Mouse (Mus musculus): ENCODE measurements around the gene Eps15. TPM values are rescaled to one million over a fixed set of nuclear protein-coding genes. Genes with fewer than 3 reads are reported as not detected.

The Eps15 gene
- polyA plus RNA-seq, 1 experiment from 2014 or later = 41.8 TPM

DNA sequence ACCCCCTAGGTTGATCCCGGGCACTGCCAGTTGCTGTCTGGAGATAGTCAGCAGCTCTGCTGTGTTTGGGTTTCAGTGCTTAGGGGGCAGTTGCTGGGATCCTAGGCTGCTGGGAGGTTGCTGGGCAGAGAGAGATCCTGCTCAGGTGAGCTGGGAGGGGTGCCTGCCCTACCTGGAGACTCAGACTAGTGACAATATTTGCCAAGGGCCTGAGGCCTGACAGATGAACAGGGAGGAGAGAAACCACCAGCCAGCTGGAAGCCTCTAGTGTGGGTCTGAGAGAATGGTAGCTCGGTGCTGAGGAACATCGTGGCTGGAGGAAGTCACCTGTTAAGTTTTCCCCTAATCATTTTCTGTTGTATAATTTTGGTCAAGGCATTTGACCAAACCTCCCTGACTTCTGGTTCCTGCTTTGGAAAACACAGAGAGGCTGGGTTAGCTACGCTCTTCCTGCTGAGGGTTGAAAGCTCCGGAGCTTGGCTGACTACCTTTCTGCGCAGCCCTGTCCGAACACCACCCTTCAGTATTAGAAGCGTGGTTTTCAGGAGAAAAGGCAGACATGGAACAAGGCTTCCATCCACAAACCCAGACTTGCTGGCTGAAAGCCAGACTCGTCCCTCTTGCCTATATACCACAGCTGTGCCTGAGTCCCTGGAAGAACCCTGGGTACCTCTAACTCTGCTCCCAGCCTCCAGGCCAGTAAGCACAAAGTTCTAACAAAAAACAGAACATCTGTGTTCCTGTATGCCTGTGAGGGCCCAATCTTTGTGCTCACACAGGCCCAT, 127.8 kb downstream of the Eps15 start:
- Histone ChIP-seq H3K27me3 (replicated peaks; ENCODE audit: low read depth, poor library complexity, severe bottlenecking) (peaks cover 25% of the 10 kb centered on the region), H3K27ac (replicated peaks) (no peak overlapping the region), H3K36me3 (replicated peaks) (peaks cover 4% of the 10 kb centered on the region; the same call in 1 of the 2 replicates), H3K9me3 (no peaks in the 10 kb centered on the region), H3K4me1 (peaks cover 26% of the 10 kb centered on the region), H3K4me3 (peak overlapping the region; percentile 75)
- no peak for DNase-seq (ENCODE audit: low spot score)
- WGBS = 84% methylated on average over 9 of the region's 9 CpGs

DNA sequence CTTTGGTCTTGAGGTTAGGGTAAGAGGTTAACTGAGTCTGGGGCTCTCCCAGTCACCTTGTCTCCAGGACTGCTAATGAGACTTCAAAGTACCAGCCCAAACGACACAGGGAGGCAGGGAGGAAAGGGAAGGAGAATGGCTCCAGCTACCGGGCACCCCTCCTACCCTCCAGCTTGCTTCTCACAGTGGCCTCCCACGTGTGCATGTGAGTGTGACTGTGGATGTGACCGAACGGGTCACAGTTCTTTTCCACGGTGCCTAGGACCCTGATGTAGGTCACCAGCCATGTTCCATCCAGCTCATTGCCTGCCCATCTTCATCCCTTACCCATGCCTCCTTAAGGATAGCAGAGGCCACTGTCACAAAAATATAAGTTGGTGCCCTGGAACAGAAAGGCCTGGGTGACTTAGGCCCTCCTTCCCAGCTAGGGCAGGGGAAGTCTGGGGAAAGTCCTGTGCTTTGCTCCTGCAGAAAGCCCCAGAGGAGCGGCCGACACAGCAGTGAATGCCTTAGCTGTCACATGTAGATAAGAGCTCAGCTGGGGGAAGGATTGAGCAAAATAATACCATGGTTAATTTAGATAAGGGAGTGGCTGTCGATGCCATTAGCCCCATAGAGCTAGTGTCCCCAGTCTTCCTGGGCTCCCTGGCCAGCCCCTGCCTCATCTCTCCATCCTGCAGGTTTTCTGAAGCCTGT, 130.8 kb downstream of the Eps15 start:
- Histone ChIP-seq H3K9me3 (no peaks in the 10 kb centered on the region), H3K4me1 (peaks cover 30% of the 10 kb centered on the region), H3K4me3 (no peak overlapping the region), H3K27ac (replicated peaks) (peak overlapping the region; percentile 26; the same call in 1 of the 2 replicates), H3K27me3 (replicated peaks; ENCODE audit: low read depth, poor library complexity, severe bottlenecking) (peaks cover 19% of the 10 kb centered on the region), H3K36me3 (replicated peaks) (no peaks in the 10 kb centered on the region)
- no peak for DNase-seq (ENCODE audit: low spot score)
- 70% methylated on average over 9 of the region's 9 CpGs for WGBS

DNA sequence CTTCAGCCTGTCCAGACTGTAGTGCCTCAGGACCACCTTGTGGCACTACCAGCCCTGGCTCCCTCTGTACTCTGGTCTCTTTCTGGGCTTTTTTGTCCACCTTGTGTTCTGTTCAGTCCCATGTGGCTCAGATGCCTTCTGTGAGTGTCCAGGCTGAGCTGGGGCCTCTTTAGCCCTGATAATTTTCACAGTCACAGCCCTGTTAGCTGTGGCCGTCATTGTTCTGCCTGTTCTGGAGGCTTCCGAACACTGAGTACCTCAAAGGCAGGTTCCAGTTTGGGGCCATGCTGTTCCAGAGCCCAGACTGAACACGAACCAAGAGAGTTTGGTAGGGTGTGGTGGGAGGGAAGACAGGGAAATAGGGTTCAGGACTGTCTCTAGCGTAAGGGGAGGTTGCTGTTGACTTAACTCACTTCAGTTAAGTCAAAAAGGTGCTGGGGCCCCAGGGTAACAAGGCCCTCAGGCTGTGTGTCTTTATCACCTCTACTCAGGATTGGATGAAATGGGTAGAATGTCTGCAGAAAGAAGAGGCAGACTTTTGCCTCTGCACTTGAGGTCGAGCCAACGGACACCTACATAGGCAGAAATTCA, 131.4 kb downstream of the Eps15 start:
- Histone ChIP-seq H3K27ac (replicated peaks) (no peak overlapping the region), H3K36me3 (replicated peaks) (no peaks in the 10 kb centered on the region), H3K27me3 (replicated peaks; ENCODE audit: low read depth, poor library complexity, severe bottlenecking) (peaks cover 18% of the 10 kb centered on the region), H3K9me3 (no peaks in the 10 kb centered on the region), H3K4me1 (peaks cover 24% of the 10 kb centered on the region), H3K4me3 (no peak overlapping the region)
- no peak for DNase-seq (ENCODE audit: low spot score)
- 88% methylated on average over 6 of the region's 6 CpGs for WGBS

DNA sequence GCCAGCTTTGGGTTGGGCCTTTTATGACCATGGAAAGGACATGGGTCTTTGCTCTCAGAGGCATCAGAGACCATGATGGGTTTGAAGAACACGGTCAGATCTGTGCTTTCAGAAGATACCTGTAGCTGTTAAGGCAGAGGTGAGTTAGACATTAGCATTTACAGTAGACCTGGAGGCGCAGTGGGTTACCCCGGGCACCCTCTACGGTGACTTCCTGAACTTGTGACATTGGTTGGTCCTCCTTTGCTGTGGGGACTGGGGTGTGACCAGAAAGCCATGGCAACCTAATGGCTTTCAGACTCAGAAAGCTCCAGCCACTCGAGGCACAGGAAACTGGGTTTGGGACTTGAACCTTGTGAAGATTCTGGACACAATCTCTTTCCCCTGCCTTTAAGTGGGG, 132.2 kb downstream of the Eps15 start:
- DNase-seq (ENCODE audit: low spot score) = no peak
- H3K36me3 ChIP-seq (replicated peaks) = no peaks in the 10 kb centered on the region
- no peak overlapping the region for H3K27ac ChIP-seq (replicated peaks)
- peaks cover 17% of the 10 kb centered on the region for H3K4me1 ChIP-seq
- WGBS = 89% methylated on average over 5 of the region's 5 CpGs
- H3K9me3 ChIP-seq = no peaks in the 10 kb centered on the region
- H3K27me3 ChIP-seq (replicated peaks; ENCODE audit: low read depth, poor library complexity, severe bottlenecking) = peaks cover 15% of the 10 kb centered on the region
- no peak overlapping the region for H3K4me3 ChIP-seq

DNA sequence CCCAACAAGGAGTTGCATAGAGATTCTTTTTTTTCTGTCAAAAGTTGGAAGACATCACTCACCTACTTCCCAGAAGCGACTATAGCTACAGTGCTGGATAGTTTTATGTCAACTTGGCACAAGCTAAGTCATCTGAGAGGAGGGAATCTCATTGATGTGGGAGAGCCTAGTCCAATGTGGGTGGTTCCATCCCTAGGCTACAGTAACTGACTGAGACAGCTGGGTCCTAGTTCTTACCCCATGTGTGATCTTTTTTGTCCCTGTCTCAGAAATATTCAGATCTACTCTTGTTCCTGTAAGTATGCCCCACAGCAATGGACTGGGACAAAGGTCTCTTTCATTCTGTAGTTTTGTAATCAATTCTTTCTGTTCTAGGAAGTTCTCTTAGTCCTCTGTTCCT, 137.9 kb downstream of the Eps15 start:
- 82% methylated on average over 1 of the region's 1 CpGs for WGBS
- H3K4me1 ChIP-seq = peaks cover 13% of the 10 kb centered on the region
- no peaks in the 10 kb centered on the region for H3K27me3 ChIP-seq (replicated peaks; ENCODE audit: low read depth, poor library complexity, severe bottlenecking)
- H3K4me3 ChIP-seq = no peak overlapping the region
- H3K27ac ChIP-seq (replicated peaks) = no peak overlapping the region
- no peaks in the 10 kb centered on the region for H3K9me3 ChIP-seq
- DNase-seq (ENCODE audit: low spot score) = no peak
- H3K36me3 ChIP-seq (replicated peaks) = no peaks in the 10 kb centered on the region

DNA sequence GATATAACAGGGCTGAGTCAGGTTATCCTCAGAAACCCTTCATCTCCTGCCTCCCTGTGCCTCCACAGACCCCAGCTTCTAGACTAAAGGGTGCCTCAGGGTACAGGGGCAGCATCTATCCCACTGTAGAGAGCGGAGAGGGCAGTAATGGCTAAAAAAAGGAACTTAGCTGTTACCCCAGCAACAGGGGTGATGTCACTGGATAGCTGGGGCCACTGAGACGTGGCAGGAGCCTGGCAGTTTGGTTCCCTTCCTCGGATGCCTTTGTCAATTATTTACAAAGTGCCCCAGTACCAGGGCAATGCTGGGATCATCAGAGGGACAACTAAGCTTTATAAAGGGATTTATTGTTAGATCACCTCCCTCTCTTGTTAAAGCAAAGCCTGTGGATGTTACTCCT, 138.9 kb downstream of the Eps15 start:
- Histone ChIP-seq H3K27ac (replicated peaks) (no peak overlapping the region), H3K36me3 (replicated peaks) (no peaks in the 10 kb centered on the region)
- WGBS = 35% methylated on average over 3 of the region's 3 CpGs

DNA sequence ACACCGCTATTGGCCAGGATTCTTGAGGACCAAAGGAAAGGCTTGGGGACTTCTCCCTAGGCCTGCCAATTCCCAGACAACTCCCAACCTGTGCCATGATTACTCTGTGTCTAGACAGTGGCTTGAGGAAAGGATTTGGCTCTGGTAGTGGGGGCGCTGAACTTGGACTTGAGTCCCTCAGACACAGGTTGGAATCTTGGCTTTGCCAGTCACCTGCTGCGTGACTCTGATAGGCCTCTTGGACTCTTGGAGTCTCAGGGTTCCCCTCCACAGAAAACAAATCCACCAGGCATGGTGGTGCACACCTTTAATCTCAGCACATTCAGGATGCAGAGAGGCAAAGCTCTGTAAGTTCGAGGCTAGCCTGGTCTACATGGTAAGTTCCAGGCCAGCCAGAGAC, 139.5 kb downstream of the Eps15 start:
- Histone ChIP-seq H3K27me3 (replicated peaks; ENCODE audit: low read depth, poor library complexity, severe bottlenecking) (no peaks in the 10 kb centered on the region), H3K4me1 (peaks cover 5% of the 10 kb centered on the region), H3K4me3 (no peak overlapping the region), H3K9me3 (no peaks in the 10 kb centered on the region), H3K27ac (replicated peaks) (no peak overlapping the region), H3K36me3 (replicated peaks) (no peaks in the 10 kb centered on the region)
- no peak for DNase-seq (ENCODE audit: low spot score)
- 90% methylated on average over 4 of the region's 4 CpGs for WGBS

More for the DNA sequence above, 138.9 kb downstream of the Eps15 start:
- Histone ChIP-seq H3K9me3 (no peaks in the 10 kb centered on the region), H3K4me1 (peaks cover 10% of the 10 kb centered on the region), H3K4me3 (no peak overlapping the region), H3K27me3 (replicated peaks; ENCODE audit: low read depth, poor library complexity, severe bottlenecking) (no peaks in the 10 kb centered on the region)
- no peak for DNase-seq (ENCODE audit: low spot score)

DNA sequence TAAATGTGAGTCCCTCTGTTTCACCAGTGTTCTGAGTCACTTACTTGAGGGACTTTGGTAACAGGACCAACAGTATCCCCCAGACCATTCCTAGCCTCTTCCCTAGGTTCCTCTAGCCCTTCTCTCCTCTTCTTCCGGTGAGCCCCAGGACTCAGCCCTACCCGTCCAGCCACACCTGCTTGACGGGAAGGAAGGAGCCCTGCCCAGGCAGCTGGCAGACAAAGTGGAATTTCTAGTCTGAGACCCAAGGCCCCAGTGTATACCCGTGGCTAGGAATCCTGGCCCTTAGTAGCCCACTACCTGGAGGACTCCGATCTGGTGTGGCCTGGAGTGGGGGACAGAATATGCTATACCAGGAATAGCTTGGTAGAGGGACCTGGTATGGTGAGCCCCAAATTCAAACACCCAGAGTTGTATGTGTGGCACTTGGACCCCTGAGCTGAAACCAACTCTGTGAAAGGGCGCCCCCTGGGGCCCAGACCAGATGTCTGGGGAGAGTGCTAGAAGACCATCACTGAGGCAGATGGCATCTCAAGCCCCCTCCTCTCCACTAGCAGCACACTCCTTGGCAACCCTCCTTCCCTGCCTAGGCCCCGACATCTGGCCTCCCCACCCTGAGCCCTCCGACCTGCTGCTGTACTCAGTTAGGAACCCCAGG, 140.2 kb downstream of the Eps15 start:
- Histone ChIP-seq H3K27me3 (replicated peaks; ENCODE audit: low read depth, poor library complexity, severe bottlenecking) (no peaks in the 10 kb centered on the region), H3K36me3 (replicated peaks) (no peaks in the 10 kb centered on the region), H3K27ac (replicated peaks) (no peak overlapping the region), H3K9me3 (no peaks in the 10 kb centered on the region), H3K4me3 (no peak overlapping the region), H3K4me1 (peaks cover 3% of the 10 kb centered on the region; the same call in 1 of the 2 replicates)
- DNase-seq (ENCODE audit: low spot score) = peak; percentile 43
- 73% methylated on average over 8 of the region's 8 CpGs for WGBS

DNA sequence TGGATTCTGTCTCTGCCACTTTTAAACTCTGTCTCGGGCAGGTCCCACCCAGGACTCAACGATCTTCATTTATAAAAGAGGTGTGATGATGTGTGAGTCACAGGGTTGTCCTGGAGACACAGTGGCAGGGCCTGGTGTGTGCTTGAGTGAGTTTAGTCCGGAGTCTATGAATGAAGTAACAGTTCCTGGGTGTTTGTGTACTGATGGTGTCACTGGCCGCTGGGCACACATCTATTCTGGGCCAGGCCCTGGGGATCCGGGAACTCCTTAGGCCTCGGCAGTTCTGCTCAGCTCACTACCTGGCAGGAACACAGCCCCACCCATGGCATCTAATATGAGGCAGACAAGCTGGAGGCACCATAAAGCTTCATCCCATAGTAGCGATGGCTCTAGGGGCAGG, 141.5 kb downstream of the Eps15 start:
- Histone ChIP-seq H3K4me1 (peaks cover 3% of the 10 kb centered on the region; the same call in 1 of the 2 replicates), H3K27ac (replicated peaks) (no peak overlapping the region), H3K27me3 (replicated peaks; ENCODE audit: low read depth, poor library complexity, severe bottlenecking) (no peaks in the 10 kb centered on the region), H3K4me3 (no peak overlapping the region), H3K36me3 (replicated peaks) (no peaks in the 10 kb centered on the region), H3K9me3 (no peaks in the 10 kb centered on the region)
- DNase-seq (ENCODE audit: low spot score) = no peak
- 91% methylated on average over 7 of the region's 7 CpGs for WGBS

DNA sequence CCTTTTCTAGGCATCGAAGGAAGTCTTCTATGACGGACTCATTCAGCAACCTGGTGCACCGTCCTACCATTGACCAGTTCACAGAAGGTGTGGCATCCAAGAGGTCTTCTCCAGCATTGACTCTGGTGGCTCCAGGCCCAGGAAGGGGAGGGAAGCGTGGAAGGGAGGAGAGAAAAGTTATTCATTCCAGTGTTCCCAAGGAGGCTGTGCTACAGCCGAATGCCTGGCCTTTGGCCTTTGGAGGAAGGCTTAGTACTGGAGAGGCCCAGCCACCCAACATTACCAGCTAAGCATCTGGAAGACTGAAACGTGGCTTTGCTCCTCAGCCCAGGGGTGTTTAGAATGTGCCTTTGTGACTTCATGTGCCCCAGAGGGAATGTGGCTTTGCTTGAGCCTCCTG, 142.4 kb downstream of the Eps15 start:
- H3K9me3 ChIP-seq = no peaks in the 10 kb centered on the region
- no peak overlapping the region for H3K27ac ChIP-seq (replicated peaks)
- H3K36me3 ChIP-seq (replicated peaks) = no peaks in the 10 kb centered on the region
- H3K4me3 ChIP-seq = no peak overlapping the region
- peaks cover 3% of the 10 kb centered on the region; the same call in 1 of the 2 replicates for H3K4me1 ChIP-seq
- no peaks in the 10 kb centered on the region for H3K27me3 ChIP-seq (replicated peaks; ENCODE audit: low read depth, poor library complexity, severe bottlenecking)
- no peak for DNase-seq (ENCODE audit: low spot score)
- WGBS = 69% methylated on average over 6 of the region's 6 CpGs

DNA sequence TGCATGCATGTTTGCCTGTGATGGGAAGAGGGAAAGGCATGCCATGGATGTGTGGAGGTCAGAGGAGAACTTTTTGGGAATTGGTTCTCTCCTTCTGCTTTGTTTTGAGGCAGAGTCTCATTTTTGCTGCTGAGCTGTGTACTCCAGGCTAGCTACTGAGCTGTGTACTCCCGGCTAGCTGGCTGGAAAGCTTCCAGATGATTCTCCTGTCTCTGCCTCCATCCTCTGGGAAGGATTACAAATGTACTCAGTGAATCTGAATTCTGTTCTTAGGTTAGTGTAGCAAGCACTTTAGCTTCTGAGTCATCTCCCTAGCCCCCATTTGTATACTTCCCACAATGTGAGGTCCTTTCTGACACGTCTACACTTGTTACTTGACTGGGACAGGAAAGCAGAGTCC, 143.4 kb downstream of the Eps15 start:
- no peaks in the 10 kb centered on the region for H3K36me3 ChIP-seq (replicated peaks)
- H3K4me1 ChIP-seq = peaks cover 3% of the 10 kb centered on the region; the same call in 1 of the 2 replicates
- H3K27me3 ChIP-seq (replicated peaks; ENCODE audit: low read depth, poor library complexity, severe bottlenecking) = no peaks in the 10 kb centered on the region
- H3K27ac ChIP-seq (replicated peaks) = no peak overlapping the region
- 81% methylated on average over 2 of the region's 2 CpGs for WGBS
- no peaks in the 10 kb centered on the region for H3K9me3 ChIP-seq
- H3K4me3 ChIP-seq = no peak overlapping the region
- DNase-seq (ENCODE audit: low spot score) = no peak

DNA sequence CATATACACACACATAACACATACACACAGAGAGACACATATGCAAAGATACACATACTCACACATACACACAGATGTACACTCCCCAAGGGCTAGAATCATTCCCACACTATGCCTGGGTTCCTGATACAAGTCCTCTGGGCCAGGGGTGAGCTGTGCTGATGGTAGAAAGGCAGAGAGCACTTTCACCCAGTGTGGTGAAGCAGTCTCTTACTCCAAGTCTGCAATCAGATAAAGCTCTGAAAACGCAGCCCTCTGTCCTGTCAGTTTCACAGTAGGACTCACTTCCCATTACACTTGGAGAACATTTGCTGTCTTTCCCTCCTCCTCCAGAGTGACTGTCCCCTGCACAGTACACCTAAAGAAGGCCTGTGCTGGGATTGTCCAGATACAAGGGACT, 147.0 kb downstream of the Eps15 start:
- peaks cover 6% of the 10 kb centered on the region for H3K4me1 ChIP-seq
- no peak for DNase-seq (ENCODE audit: low spot score)
- 78% methylated on average over 1 of the region's 1 CpGs for WGBS
- no peaks in the 10 kb centered on the region for H3K27me3 ChIP-seq (replicated peaks; ENCODE audit: low read depth, poor library complexity, severe bottlenecking)
- H3K27ac ChIP-seq (replicated peaks) = no peak overlapping the region
- no peaks in the 10 kb centered on the region for H3K36me3 ChIP-seq (replicated peaks)
- H3K9me3 ChIP-seq = no peaks in the 10 kb centered on the region
- no peak overlapping the region for H3K4me3 ChIP-seq

Data from embryonic facial prominence, embryonic 10.5 days (tissue).